Mouse (Mus musculus) liver, embryonic 13.5 days (tissue): ENCODE measurements around the gene Lrrc1. TPM values are rescaled to one million over a fixed set of nuclear protein-coding genes. Genes with fewer than 3 reads are reported as not detected.

Source experiments
- ATAC-seq: fragments of 200-750 bp; cut with Nextera tagmentation; 2 replicates; pipeline ENCODE4 v1.8.0; 2017; ENCODE audit warnings: low read depth, mild to moderate bottlenecking, moderate number of reproducible peaks, moderate library complexity
- DNase-seq: peaks from one replicate; pipeline ENCODE4 v3.0.0; 2022
- H3K27ac ChIP-seq: fragments of 300-500 bp; sonication (generic); 2 replicates; pipeline ENCODE4 v1.5.1; 2015; ENCODE audit warnings: moderate library complexity, mild to moderate bottlenecking, inconsistent platforms
- H3K27me3 ChIP-seq: fragments of 300-500 bp; sonication (generic); 2 replicates; pipeline ENCODE4 v1.6.1; 2015; ENCODE audit warnings: mild to moderate bottlenecking, inconsistent platforms
- H3K36me3 ChIP-seq: fragments of 300-500 bp; sonication (generic); 2 replicates; pipeline ENCODE4 v1.6.1; 2015; ENCODE audit warnings: mild to moderate bottlenecking, inconsistent platforms
- H3K4me1 ChIP-seq: fragments of 300-500 bp; sonication (generic); replicated peaks from 2 replicates; pipeline ENCODE4 v1.6.1; 2015; ENCODE audit warnings: inconsistent platforms
- H3K4me2 ChIP-seq: fragments of 300-500 bp; sonication (generic); 2 replicates; pipeline ENCODE4 v1.6.1; 2015; ENCODE audit warnings: inconsistent platforms, mild to moderate bottlenecking, moderate library complexity
- H3K4me3 ChIP-seq: fragments of 300-500 bp; sonication (generic); replicated peaks from 2 replicates; pipeline ENCODE4 v1.5.1; 2015; ENCODE audit warnings: mild to moderate bottlenecking, inconsistent platforms
- H3K9ac ChIP-seq: fragments of 300-500 bp; sonication (generic); 2 replicates; pipeline ENCODE4 v1.6.1; 2015; ENCODE audit warnings: mild to moderate bottlenecking, inconsistent platforms
- H3K9me3 ChIP-seq: fragments of 300-500 bp; sonication (generic); replicated peaks from 2 replicates; pipeline ENCODE4 v1.6.1; 2016; ENCODE audit warnings: inconsistent platforms
- WGBS: fragments of 180-500 bp; shearing (Covaris S2); methylation state at CpG from one replicate; pipeline ENCODE4 v1.1.7; 2015; ENCODE audit not compliant: insufficient replicate concordance; 5-methylcytosine and 5-hydroxymethylcytosine counted together
- polyA plus RNA-seq: library from polyadenylated mRNA; unstranded; fragments of >200 nt; fragmentation: Nextera tagmentation; extraction: Ambion mirVana; gene quantifications from 2 replicates; pipeline ENCODE4 v1.2.1, GENCODE M21; 2015

Lrrc1 gene
- polyA plus RNA-seq, 1 experiment from 2014 or later = 3.1 TPM

- ATAC-seq = no peak
- H3K9me3 ChIP-seq = no peaks in the 10 kb centered on the region
- 76% methylated on average over 7 of the region's 7 CpGs for WGBS
Measured at GRCm38 (mm10) chr9:77541556-77541955, 3.1 kb downstream of the Lrrc1 start.

DNA sequence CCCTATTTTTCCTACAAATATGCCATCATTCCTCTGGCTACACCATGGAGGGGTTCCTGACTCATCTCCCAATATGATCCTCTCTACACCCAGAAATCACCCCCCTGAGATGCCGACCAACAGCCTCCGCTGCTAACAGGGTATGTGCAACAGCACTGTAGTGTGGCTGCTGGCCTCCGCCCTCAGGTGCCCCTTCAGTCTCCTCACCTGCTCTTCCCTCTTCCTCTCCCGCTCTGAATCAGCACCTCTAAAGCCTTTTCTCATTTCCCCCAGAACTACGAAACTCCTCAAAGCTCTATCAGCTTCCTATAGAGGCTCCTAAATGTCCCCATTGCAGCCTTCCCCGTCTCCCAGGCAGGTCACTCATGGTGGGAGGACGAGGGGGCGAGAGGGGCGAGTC, 5.4 kb downstream of the Lrrc1 start:
- ATAC-seq = no peak
- 77% methylated on average over 9 of the region's 9 CpGs for WGBS
- H3K27ac ChIP-seq = no peak overlapping the region
- no peak overlapping the region for H3K9ac ChIP-seq
- H3K4me1 ChIP-seq = peaks cover 18% of the 10 kb centered on the region
- no peak overlapping the region for H3K4me2 ChIP-seq
- DNase-seq = no peak
- no peak overlapping the region for H3K4me3 ChIP-seq
- H3K27me3 ChIP-seq = peaks cover 10% of the 10 kb centered on the region; the same call in 1 of the 2 replicates
- H3K9me3 ChIP-seq = no peaks in the 10 kb centered on the region
- H3K36me3 ChIP-seq = no peaks in the 10 kb centered on the region

More at GRCm38 (mm10) chr9:77541556-77541955, 3.1 kb downstream of the Lrrc1 start:
- H3K27me3 ChIP-seq = peaks cover 30% of the 10 kb centered on the region
- H3K4me1 ChIP-seq = peaks cover 30% of the 10 kb centered on the region
- no peak for DNase-seq
- H3K36me3 ChIP-seq = no peaks in the 10 kb centered on the region
- no peak overlapping the region for H3K4me3 ChIP-seq
- no peak overlapping the region for H3K4me2 ChIP-seq
- H3K27ac ChIP-seq = no peak overlapping the region
- no peak overlapping the region for H3K9ac ChIP-seq

DNA sequence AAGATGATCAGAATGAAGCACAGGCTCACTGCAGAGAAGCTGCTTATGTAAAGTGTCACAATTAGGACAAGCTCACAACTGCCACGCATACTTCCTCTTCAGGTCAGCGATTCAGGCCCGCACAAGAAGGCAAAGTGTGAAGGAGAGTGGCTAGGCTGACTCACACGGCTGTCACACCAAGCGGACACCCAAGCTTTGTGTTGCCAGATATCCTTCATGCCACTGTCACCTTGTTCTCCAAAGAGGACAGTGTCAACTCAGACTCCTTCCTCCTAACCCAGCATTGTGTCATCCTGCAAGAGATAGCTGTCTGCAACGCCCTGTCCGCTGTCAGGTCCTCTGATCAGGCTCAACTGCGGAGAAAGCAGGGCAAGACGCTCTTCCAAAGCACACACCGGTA, 7.3 kb downstream of the Lrrc1 start:
- DNase-seq (no peak), ATAC-seq (no peak)
- Histone ChIP-seq H3K27me3 (0 out of 2 replicates have a peak, but pooled peaks cover 4% of the 10 kb centered on the region), H3K4me2 (no peak overlapping the region), H3K36me3 (no peaks in the 10 kb centered on the region), H3K9ac (no peak overlapping the region), H3K4me3 (no peak overlapping the region), H3K27ac (no peak overlapping the region), H3K4me1 (peaks cover 4% of the 10 kb centered on the region), H3K9me3 (no peaks in the 10 kb centered on the region)
- whole genome bisulfite sequencing = 32% methylated on average over 10 of the region's 10 CpGs

DNA sequence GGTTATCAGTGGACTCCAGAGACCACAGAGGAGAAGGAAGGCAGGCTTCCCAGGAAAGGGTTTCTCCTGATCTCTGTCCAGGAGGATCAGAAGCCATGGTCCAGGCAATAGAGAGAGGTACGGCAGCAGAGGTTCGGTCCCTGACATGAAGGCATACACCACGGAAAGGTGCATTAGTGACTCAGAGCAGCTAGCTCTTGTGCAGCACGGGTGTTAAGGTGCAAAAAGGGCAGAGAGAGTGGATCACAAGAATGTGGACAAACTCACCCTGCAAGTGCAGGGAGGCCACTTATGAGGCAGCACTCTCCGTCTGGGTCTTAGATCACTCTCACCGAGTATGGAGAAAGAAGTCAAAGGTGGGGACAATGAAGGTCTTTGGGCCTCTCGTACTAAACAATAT, 7.8 kb downstream of the Lrrc1 start:
- no peak overlapping the region for H3K4me3 ChIP-seq
- no peak overlapping the region for H3K4me2 ChIP-seq
- ATAC-seq (no peak), DNase-seq (no peak)
- no peaks in the 10 kb centered on the region for H3K9me3 ChIP-seq
- H3K9ac ChIP-seq = no peak overlapping the region
- no peaks in the 10 kb centered on the region for H3K36me3 ChIP-seq
- WGBS = 66% methylated on average over 7 of the region's 7 CpGs
- H3K4me1 ChIP-seq = peaks cover 4% of the 10 kb centered on the region
- H3K27me3 ChIP-seq = no peaks in the 10 kb centered on the region
- H3K27ac ChIP-seq = no peak overlapping the region

DNA sequence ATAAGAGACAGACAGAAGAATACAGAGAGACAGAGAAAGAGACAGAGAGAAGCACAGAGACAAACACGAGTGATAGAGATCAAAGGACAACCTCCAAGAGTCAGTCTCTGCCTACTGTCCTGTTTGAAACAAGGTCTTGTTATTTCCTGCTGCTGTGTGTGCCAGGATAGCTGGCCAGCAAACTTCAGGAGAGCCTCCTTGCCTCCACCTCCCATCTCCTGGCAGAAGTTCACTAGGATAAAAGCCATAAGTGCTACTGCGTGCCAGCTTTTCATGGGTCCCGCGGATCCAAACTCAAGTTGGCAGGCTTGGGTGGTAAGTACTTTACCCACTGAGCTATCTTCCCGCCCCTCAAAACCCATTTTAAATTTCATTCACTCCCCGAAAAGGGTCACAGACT, 8.4 kb downstream of the Lrrc1 start:
- 67% methylated on average over 6 of the region's 6 CpGs for WGBS

DNA sequence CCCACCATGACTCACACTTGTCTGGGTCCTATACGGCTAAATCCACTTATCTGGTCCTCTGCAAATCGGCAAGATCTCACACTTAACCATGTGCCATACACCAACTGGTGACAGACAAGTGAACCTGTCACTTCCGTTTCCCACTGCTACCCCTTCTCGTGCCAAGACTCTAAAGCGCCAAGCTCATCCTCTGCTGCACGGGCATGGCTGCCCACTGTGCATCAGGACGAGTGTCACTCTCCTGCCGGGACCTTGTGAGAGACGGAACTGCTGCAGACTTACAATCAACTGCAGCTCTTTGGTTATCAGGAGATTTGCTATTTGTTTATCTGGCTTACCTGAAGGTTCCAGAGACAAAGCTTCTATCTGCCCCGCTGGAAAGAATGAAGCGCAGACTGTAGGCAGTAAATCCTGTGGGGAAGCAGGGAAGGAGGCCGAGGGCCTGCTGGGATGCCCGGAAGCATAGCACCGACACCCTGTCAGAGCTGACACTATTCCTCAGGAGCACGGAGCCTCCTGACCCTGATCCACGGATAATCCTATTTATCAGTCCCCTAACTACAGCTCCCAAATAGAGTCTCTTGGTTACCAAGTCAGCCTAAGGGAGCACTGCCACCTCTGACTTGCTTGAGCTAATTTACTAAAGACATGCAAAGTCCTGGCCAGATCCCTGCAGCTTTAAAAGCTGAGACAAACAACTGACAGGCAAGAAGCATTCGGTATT, 9.5 kb downstream of the Lrrc1 start:
- WGBS = 53% methylated on average over 17 of the region's 17 CpGs
- H3K4me3 ChIP-seq = no peak overlapping the region
- DNase-seq = no peak
- H3K9me3 ChIP-seq = no peaks in the 10 kb centered on the region
- no peak overlapping the region for H3K9ac ChIP-seq
- no peak for ATAC-seq
- no peak overlapping the region for H3K4me2 ChIP-seq
- H3K27me3 ChIP-seq = no peaks in the 10 kb centered on the region
- no peaks in the 10 kb centered on the region for H3K36me3 ChIP-seq
- H3K27ac ChIP-seq = no peak overlapping the region
- peaks cover 9% of the 10 kb centered on the region for H3K4me1 ChIP-seq

More for the DNA sequence above, 8.4 kb downstream of the Lrrc1 start:
- no peak overlapping the region for H3K9ac ChIP-seq
- no peak overlapping the region for H3K4me2 ChIP-seq
- H3K27me3 ChIP-seq = no peaks in the 10 kb centered on the region
- no peak for DNase-seq
- no peaks in the 10 kb centered on the region for H3K36me3 ChIP-seq
- no peak overlapping the region for H3K27ac ChIP-seq
- peaks cover 4% of the 10 kb centered on the region for H3K4me1 ChIP-seq
- no peak overlapping the region for H3K4me3 ChIP-seq
- ATAC-seq = no peak
- H3K9me3 ChIP-seq = no peaks in the 10 kb centered on the region

DNA sequence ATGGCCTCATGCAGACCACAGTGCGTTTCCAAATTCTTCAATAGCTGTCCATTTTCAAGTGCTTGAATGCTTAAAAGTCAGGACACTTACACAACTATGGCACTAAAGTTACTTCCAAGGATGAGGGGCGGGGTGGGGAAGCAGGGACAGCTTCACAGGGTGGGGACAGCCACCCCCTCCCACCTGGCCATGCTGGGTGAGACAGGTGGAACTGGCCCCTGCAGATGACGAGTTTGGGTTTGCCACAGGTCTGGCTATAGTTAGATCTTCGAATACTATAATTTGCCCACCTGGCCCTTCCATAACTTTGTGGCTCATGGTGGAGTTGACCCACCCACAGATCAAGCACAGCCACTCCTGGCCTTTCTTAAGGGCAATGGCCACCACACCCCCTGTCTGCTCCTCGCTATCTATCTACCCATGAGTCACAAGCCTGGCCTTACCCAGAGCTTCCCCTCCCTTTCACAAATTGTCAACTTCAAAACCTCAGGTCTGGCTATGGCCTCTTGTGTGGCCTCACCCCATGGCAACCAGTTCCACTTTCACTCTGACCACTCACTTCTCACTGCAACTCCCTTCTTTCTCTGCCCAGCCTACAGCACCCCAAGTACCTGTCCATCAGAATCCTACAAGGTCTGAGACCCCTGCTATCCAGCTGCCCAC, 16.2 kb downstream of the Lrrc1 start:
- peak; percentile 73 for ATAC-seq
- Histone ChIP-seq H3K9me3 (no peaks in the 10 kb centered on the region), H3K4me1 (peaks cover 28% of the 10 kb centered on the region), H3K36me3 (no peaks in the 10 kb centered on the region), H3K27me3 (no peaks in the 10 kb centered on the region), H3K4me3 (no peak overlapping the region), H3K27ac (no peak overlapping the region), H3K4me2 (no peak overlapping the region), H3K9ac (no peak overlapping the region)
- DNase-seq = no peak
- 50% methylated on average over 5 of the region's 5 CpGs for WGBS

GRCm38 (mm10) chr9:77527170-77527569, 17.5 kb downstream of the Lrrc1 start:
- H3K36me3 ChIP-seq = no peaks in the 10 kb centered on the region
- DNase-seq (no peak), ATAC-seq (no peak)
- H3K4me1 ChIP-seq = peaks cover 28% of the 10 kb centered on the region
- no peak overlapping the region for H3K9ac ChIP-seq
- WGBS = 36% methylated on average over 6 of the region's 6 CpGs
- no peaks in the 10 kb centered on the region for H3K9me3 ChIP-seq
- no peak overlapping the region for H3K4me3 ChIP-seq
- no peaks in the 10 kb centered on the region for H3K27me3 ChIP-seq
- H3K4me2 ChIP-seq = no peak overlapping the region
- H3K27ac ChIP-seq = no peak overlapping the region

DNA sequence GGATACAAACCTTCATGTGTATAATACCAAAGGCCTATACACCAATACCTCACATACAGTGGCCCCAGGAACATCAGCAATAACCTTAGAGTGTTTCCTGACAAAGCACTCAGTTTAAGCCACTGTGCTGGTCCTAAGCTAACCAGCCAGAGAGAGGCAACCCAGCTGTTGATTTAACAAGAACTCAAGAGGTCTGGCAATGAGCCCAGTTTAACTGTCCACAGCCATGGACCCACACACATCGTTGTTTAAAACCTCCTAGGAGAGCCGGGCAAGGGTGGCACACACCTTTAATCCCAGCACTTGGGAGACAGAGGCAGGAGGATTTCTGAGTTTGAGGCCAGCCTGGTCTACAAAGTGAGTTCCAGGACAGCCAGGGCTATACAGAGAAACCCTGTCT, 18.0 kb downstream of the Lrrc1 start:
- WGBS = 55% methylated on average over 2 of the region's 2 CpGs
- H3K4me1 ChIP-seq = peaks cover 28% of the 10 kb centered on the region
- no peaks in the 10 kb centered on the region for H3K9me3 ChIP-seq
- H3K36me3 ChIP-seq = no peaks in the 10 kb centered on the region
- DNase-seq (no peak), ATAC-seq (no peak)
- H3K4me2 ChIP-seq = no peak overlapping the region
- no peaks in the 10 kb centered on the region for H3K27me3 ChIP-seq
- H3K9ac ChIP-seq = no peak overlapping the region
- no peak overlapping the region for H3K4me3 ChIP-seq
- no peak overlapping the region for H3K27ac ChIP-seq

- H3K9me3 ChIP-seq = no peaks in the 10 kb centered on the region
- DNase-seq = no peak
- H3K4me3 ChIP-seq = no peak overlapping the region
- no peak overlapping the region for H3K9ac ChIP-seq
- H3K4me2 ChIP-seq = no peak overlapping the region
- WGBS = 80% methylated on average over 16 of the region's 16 CpGs
- no peak overlapping the region for H3K27ac ChIP-seq
- peaks cover 28% of the 10 kb centered on the region for H3K4me1 ChIP-seq
- ATAC-seq = no peak
- no peaks in the 10 kb centered on the region for H3K36me3 ChIP-seq
- H3K27me3 ChIP-seq = no peaks in the 10 kb centered on the region
Measured at GRCm38 (mm10) chr9:77525595-77526295, 18.9 kb downstream of the Lrrc1 start.

DNA sequence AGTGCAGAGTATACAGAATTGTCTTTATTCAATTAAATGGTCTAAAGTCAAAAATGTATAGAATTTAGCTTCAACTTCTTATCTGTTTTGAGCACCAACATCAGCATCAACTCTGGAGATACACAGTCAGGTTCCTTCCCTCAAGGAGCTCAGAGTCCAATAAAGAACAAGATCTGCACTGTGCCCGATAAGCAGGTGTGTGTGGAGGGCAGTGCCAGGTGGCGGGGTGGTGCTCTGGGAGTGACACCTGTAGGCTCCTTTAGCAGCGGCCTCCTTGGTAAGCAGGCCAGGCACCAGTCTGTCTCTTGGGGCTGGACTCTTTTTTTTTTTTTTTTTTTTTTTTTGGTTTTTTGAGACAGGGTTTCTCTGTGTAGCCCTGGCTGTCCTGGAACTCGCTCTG, 20.9 kb downstream of the Lrrc1 start:
- Histone ChIP-seq H3K9ac (no peak overlapping the region), H3K36me3 (no peaks in the 10 kb centered on the region), H3K27me3 (no peaks in the 10 kb centered on the region), H3K9me3 (no peaks in the 10 kb centered on the region), H3K27ac (no peak overlapping the region), H3K4me2 (no peak overlapping the region), H3K4me1 (peaks cover 15% of the 10 kb centered on the region), H3K4me3 (no peak overlapping the region)
- ATAC-seq (no peak), DNase-seq (no peak)
- 71% methylated on average over 4 of the region's 4 CpGs for WGBS
